ENCODE assay signal across 8 mouse cellular contexts in genomic region chr6:117249230-117249921, GRCm38 (mm10).
A peak's percentile ranks its signal among the peaks of the same experiment; 100 is the strongest.
DNase-seq lines count a peak whose midpoint lies in the region; ATAC-seq and TF ChIP-seq lines count a peak whose summit lies in the region.

No protein-coding gene starts in this region.

- no peaks in the 10 kb centered on the region for H3K27me3 ChIP-seq in ES-Bruce4 (ENCODE audit: control insufficient read depth, insufficient read depth, low read length, poor library complexity, severe bottlenecking)
- 0 out of 2 replicates have a peak, but pooled peaks cover 3% of the 10 kb centered on the region for H3K27me3 ChIP-seq in kidney, embryonic 15.5 days
- no peaks in the 10 kb centered on the region for H3K27me3 ChIP-seq in testis, adult 2 months (ENCODE audit: control insufficient read depth, insufficient read depth, low read length)

- DNase-seq in left cerebral cortex, postnatal 4 days = peak; percentile 37
- no peak for DNase-seq in left cerebral cortex, adult 8-10 months (ENCODE audit: low spot score in 2 of 2)
- DNase-seq in adrenal gland, postnatal 36 days = peak; percentile 59 to 63
- DNase-seq in left cerebral cortex, postnatal 36 days (ENCODE audit: low spot score in 2 of 2) = no peak
- DNase-seq in right cerebral cortex, postnatal 36 days (ENCODE audit: low spot score in 2 of 2) = no peak

- TF ChIP-seq CTCF in ES-Bruce4 (IDR thresholded peaks at IDR 0.05; ENCODE audit: low read depth, low read length) = peak; percentile 78
- TF ChIP-seq CTCF in testis, adult 2 months (IDR thresholded peaks at IDR 0.05; ENCODE audit: control insufficient read depth, insufficient read depth, insufficient replicate concordance, low read depth, low read length) = peak; percentile 84

- no peak overlapping the region for H3K9ac ChIP-seq in ES-Bruce4 (ENCODE audit: low read depth, poor library complexity, severe bottlenecking)
- no peak overlapping the region for H3K9ac ChIP-seq in kidney, embryonic 15.5 days

- no peak for TF ChIP-seq POLR2A in ES-Bruce4 (IDR thresholded peaks at IDR 0.05; ENCODE audit: insufficient read depth, low read length)
- no peak; the same call in 1 of the 2 replicates for TF ChIP-seq POLR2A in testis, adult 2 months (IDR thresholded peaks at IDR 0.05; ENCODE audit: control insufficient read depth, low read depth, low read length)

- H3K4me3 ChIP-seq in ES-Bruce4 (ENCODE audit: low read depth, low read length) = no peak overlapping the region
- H3K4me3 ChIP-seq in kidney, embryonic 15.5 days (replicated peaks) = no peak overlapping the region
- H3K4me3 ChIP-seq in testis, adult 2 months (ENCODE audit: control insufficient read depth, low read depth, low read length) = peak overlapping the region; percentile 41; the same call in 1 of the 2 replicates

- no peaks in the 10 kb centered on the region for H3K36me3 ChIP-seq in ES-Bruce4 (ENCODE audit: control insufficient read depth, insufficient read depth, low read length, poor library complexity, severe bottlenecking)
- H3K36me3 ChIP-seq in kidney, embryonic 15.5 days = no peaks in the 10 kb centered on the region
- no peaks in the 10 kb centered on the region for H3K36me3 ChIP-seq in testis, adult 2 months (ENCODE audit: control insufficient read depth, insufficient read depth, low read length)

- no peak for TF ChIP-seq EP300 in ES-Bruce4 (IDR thresholded peaks at IDR 0.05; ENCODE audit: insufficient read depth, low read depth, low read length)

- no peak; the same call in none of the 2 replicates for ATAC-seq in kidney, embryonic 15.5 days (replicated peaks; ENCODE audit: low FRiP score)

- H3K4me1 ChIP-seq in ES-Bruce4 (ENCODE audit: control insufficient read depth, insufficient read depth, low read length) = no peaks in the 10 kb centered on the region
- H3K4me1 ChIP-seq in kidney, embryonic 15.5 days = peaks cover 30% of the 10 kb centered on the region
- H3K4me1 ChIP-seq in testis, adult 2 months (ENCODE audit: control insufficient read depth, insufficient read depth, low read length) = peaks cover 4% of the 10 kb centered on the region

- no peaks in the 10 kb centered on the region for H3K9me3 ChIP-seq in ES-Bruce4 (replicated peaks; ENCODE audit: control insufficient read depth, insufficient read depth, low read length, poor library complexity, severe bottlenecking)
- no peaks in the 10 kb centered on the region for H3K9me3 ChIP-seq in kidney, embryonic 15.5 days (replicated peaks)

- peak overlapping the region; percentile 43 for H3K4me2 ChIP-seq in kidney, embryonic 15.5 days

- intact Hi-C loops in left cerebral cortex, postnatal 4 days (cut with DNase I) = no loop called here
- intact Hi-C loops in left cerebral cortex, postnatal 36 days (cut with DNase I) = no loop called here

- H3K27ac ChIP-seq in ES-Bruce4 (ENCODE audit: insufficient read depth, low read length) = no peak overlapping the region
- H3K27ac ChIP-seq in kidney, embryonic 15.5 days = peak overlapping the region; percentile 63
- H3K27ac ChIP-seq in testis, adult 2 months (ENCODE audit: control insufficient read depth, insufficient read depth, low read depth, low read length) = no peak overlapping the region

- 63% methylated on average over 18 of the region's 18 CpGs for WGBS in kidney, embryonic 15.5 days

Comparison
In these comparisons a context has a peak if more than half of its experiments do, and no peak if none do; other contexts are left out.
1. DNase-seq: peak in left cerebral cortex, postnatal 4 days (single experiment) and adrenal gland, postnatal 36 days (2 of 2); none in left cerebral cortex, adult 8-10 months (0 of 2), left cerebral cortex, postnatal 36 days (0 of 2) and right cerebral cortex, postnatal 36 days (0 of 2).